Mouse (Mus musculus) c-Kit-positive CD71-positive TER-119-positive erythroid progenitor cells, embryonic 14.5 days (primary cell): Measurements from ENCODE around the gene Gse1.
A peak's percentile ranks its signal among the peaks of the same experiment; 100 is the strongest.
"Not testable (repeated sequence)": the region's sequence is repeated elsewhere in the genome, so short reads cannot be mapped to it uniquely, and the experiment has no call there.

ENCODE experiments used
- DNase-seq: peaks from one replicate; pipeline ENCODE4 v3.0.0-alpha.2; 2013; ENCODE audit warnings: low spot score

Gse1 gene

GRCm38 (mm10) chr8:120347734-120348341 lies 119.6 kb downstream of the Gse1 start:
- no peak for DNase-seq

- DNase-seq: no peak
Observed at GRCm38 (mm10) chr8:120348922-120349321, 120.7 kb downstream of the Gse1 start.

GRCm38 (mm10) chr8:120351332-120352071 lies 123.2 kb downstream of the Gse1 start:
- DNase-seq: no peak

GRCm38 (mm10) chr8:120352096-120352495 lies 123.8 kb downstream of the Gse1 start:
- no peak for DNase-seq

- DNase-seq: no peak
Observed at GRCm38 (mm10) chr8:120356067-120356466, 127.8 kb downstream of the Gse1 start.

GRCm38 (mm10) chr8:120357504-120357903 lies 129.2 kb downstream of the Gse1 start:
- DNase-seq: no peak

GRCm38 (mm10) chr8:120361301-120361700 lies 133.0 kb downstream of the Gse1 start:
- DNase-seq: no peak

- DNase-seq: peak; percentile 59
Observed at GRCm38 (mm10) chr8:120363552-120364071, 135.4 kb downstream of the Gse1 start.

- peak; percentile 57 for DNase-seq
Observed at GRCm38 (mm10) chr8:120364093-120364725, 136.0 kb downstream of the Gse1 start.

GRCm38 (mm10) chr8:120366840-120367239 lies 138.6 kb downstream of the Gse1 start:
- no peak for DNase-seq

- not testable (repeated sequence) for DNase-seq
Observed at GRCm38 (mm10) chr8:120368191-120368590, 139.9 kb downstream of the Gse1 start.

GRCm38 (mm10) chr8:120368814-120369649 lies 140.8 kb downstream of the Gse1 start:
- DNase-seq: peak; percentile 90

- DNase-seq: peak; percentile 65
Observed at GRCm38 (mm10) chr8:120369956-120370355, 141.7 kb downstream of the Gse1 start.

GRCm38 (mm10) chr8:120370461-120370860 lies 142.2 kb downstream of the Gse1 start:
- DNase-seq: peak; percentile 72

GRCm38 (mm10) chr8:120371146-120371545 lies 142.9 kb downstream of the Gse1 start:
- no peak for DNase-seq

GRCm38 (mm10) chr8:120371725-120372457 lies 143.6 kb downstream of the Gse1 start:
- peak; percentile 93 for DNase-seq

GRCm38 (mm10) chr8:120372684-120373083 lies 144.4 kb downstream of the Gse1 start:
- DNase-seq: no peak

GRCm38 (mm10) chr8:120373621-120374020 lies 145.4 kb downstream of the Gse1 start:
- DNase-seq: no peak

- DNase-seq: no peak
Observed at GRCm38 (mm10) chr8:120374070-120374469, 145.8 kb downstream of the Gse1 start.

GRCm38 (mm10) chr8:120374514-120374913 lies 146.3 kb downstream of the Gse1 start:
- DNase-seq: no peak

GRCm38 (mm10) chr8:120375170-120375569 lies 146.9 kb downstream of the Gse1 start:
- DNase-seq: peak; percentile 69
